Mouse (Mus musculus): ENCODE data around the gene Stim2. TPM values are rescaled to one million over a fixed set of nuclear protein-coding genes. Genes with fewer than 3 reads are reported as not detected.

Gene Stim2
- polyA plus RNA-seq (2015; fragmentation: Nextera tagmentation; extraction: Ambion mirVana), result 16.0 and 22.6 TPM in 2 replicates

DNA sequence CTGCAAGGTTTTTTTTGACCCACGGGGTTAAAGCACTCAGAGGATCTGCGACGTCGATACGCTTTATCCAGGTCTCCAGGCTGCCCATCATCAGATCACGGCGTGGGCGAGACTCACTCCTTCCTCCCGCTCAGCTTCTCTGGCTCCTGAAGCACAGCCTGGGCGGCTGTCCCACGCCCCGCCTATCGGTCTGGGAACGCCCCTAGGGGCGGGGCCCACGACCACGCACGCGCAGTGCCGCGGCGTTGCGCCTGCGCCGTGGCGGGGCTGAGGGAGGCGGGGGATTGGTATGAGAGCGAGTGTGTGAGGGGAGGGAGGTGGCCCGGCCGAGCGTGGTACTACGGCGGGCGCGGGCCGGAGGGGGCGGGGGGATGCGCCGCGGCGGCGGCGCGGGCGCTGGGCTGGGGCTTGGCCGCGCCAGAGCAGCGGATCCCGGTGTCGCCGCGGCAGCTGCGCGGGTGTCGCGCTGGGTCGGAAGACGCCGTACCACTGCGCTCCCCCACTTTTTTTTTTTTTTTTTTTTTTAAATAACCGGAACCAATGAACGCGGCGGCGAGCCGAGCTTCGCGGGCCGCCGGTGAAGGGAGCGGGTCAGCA lies at the start of gene Stim2:
TSS of gene Stim2 (plus strand) at position 354 of the 597 bp plus-strand sequence.
- Histone ChIP-seq H3K9ac (peak within 1 kb of the TSS; percentile 91), H3K4me1 (peaks cover 29% of the 10 kb centered on the region), H3K4me2 (peak within 1 kb of the TSS; percentile 78), H3K36me3 (no peaks in the 10 kb centered on the region), H3K27ac (peak within 1 kb of the TSS; percentile 92), H3K4me3 (peak within 1 kb of the TSS; percentile 97), H3K27me3 (no peaks in the 10 kb centered on the region), H3K9me3 (no peaks in the 10 kb centered on the region)
- WGBS, result under 1% methylated on average over 68 of the region's 71 CpGs
- ATAC-seq (ENCODE audit: insufficient number of reproducible peaks, low FRiP score, low TSS enrichment, low read depth), result peak; percentile 96

DNA sequence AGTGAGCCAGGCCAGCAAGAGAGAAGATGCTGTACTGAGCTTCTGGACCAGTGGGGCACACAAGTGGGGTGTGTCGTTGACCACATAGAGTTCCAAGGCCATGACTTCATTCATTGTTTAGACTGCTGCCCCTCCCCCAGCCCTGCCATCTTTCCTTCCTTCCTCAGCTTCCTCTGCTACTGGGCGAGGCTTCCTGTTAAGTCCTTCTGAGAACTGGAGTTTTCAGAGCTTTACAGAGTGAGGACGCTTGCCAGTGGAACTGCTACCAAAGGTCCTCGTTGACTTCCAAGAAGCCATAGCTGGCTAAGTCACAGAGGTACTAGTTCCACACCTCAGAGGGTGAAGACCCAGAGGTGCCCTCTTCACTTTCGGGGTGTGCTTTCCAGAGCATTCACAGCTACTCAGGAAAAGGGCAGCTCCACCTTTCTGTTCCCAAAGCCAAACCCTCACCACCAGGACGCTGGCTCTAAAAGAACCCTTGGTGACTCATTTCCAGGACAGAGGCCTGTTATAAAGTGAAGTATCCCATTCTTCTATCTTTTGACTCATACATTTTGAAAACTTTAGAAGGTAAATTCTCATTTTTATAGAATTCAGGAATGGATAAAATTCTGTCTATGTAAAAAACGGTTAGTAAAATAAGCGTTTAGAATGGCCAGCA lies 49.6 kb upstream of the Stim2 start:
- Histone ChIP-seq H3K9me3 (no peaks in the 10 kb centered on the region), H3K36me3 (no peaks in the 10 kb centered on the region), H3K4me3 (no peak overlapping the region), H3K4me1 (peaks cover 23% of the 10 kb centered on the region; the same call in 1 of the 2 replicates), H3K4me2 (no peak overlapping the region), H3K9ac (no peak overlapping the region), H3K27me3 (no peaks in the 10 kb centered on the region), H3K27ac (0 out of 2 replicates have a peak overlapping the region, but pooled peaks have one; percentile 38)
- WGBS, result 79% methylated on average over 8 of the region's 8 CpGs
- no peak for ATAC-seq (ENCODE audit: insufficient number of reproducible peaks, low FRiP score, low TSS enrichment, low read depth)

DNA sequence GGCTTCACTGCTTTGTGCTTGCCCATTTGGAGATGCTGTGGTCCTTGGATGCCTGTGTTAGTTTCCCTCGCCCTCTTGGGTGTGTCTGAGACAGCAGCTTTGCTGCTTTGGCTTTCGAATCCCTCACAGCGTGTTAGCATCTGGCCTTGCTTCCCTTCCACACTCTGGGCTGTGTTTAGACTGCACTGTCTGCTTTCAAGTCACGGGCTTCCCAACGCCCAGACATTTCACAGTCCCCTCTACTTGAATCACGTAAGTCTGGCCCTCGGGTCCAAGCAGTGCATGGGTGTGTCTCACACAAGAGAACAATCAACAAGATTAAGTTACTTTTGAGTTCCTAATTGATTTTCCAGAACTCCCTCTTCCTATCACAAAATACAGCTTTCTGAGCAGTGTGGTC lies 48.1 kb upstream of the Stim2 start:
- Histone ChIP-seq H3K4me3 (no peak overlapping the region), H3K4me2 (no peak overlapping the region), H3K27ac (no peak overlapping the region), H3K27me3 (no peaks in the 10 kb centered on the region), H3K9me3 (no peaks in the 10 kb centered on the region), H3K9ac (no peak overlapping the region), H3K4me1 (peaks cover 23% of the 10 kb centered on the region; the same call in 1 of the 2 replicates), H3K36me3 (no peaks in the 10 kb centered on the region)
- no peak for ATAC-seq (ENCODE audit: insufficient number of reproducible peaks, low FRiP score, low TSS enrichment, low read depth)
- WGBS, result 41% methylated on average over 7 of the region's 7 CpGs

DNA sequence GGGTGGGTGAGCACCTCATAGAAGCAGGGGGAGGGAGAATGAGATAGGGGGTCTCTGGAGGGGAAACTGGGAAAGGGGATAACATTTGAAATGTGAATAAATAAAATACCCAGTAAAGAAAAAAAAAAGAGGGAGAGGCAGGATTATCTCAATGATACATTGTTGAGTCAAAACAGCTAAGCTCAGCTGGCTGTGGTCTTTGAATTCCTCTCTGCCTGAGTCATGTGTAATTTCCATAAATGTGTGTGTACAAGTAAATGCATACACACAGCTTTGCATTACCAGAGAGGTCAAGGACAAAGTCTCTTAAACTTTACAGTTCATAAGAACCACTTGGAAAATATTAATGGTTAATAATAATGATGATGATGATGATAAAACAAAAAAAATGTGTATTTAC lies 45.1 kb upstream of the Stim2 start:
- no peaks in the 10 kb centered on the region for H3K36me3 ChIP-seq
- H3K27ac ChIP-seq, result no peak overlapping the region
- H3K9ac ChIP-seq, result no peak overlapping the region
- H3K9me3 ChIP-seq, result no peaks in the 10 kb centered on the region
- H3K4me3 ChIP-seq, result no peak overlapping the region
- H3K4me2 ChIP-seq, result no peak overlapping the region
- H3K27me3 ChIP-seq, result no peaks in the 10 kb centered on the region
- ATAC-seq (ENCODE audit: insufficient number of reproducible peaks, low FRiP score, low TSS enrichment, low read depth), result no peak
- H3K4me1 ChIP-seq, result peaks cover 26% of the 10 kb centered on the region

DNA sequence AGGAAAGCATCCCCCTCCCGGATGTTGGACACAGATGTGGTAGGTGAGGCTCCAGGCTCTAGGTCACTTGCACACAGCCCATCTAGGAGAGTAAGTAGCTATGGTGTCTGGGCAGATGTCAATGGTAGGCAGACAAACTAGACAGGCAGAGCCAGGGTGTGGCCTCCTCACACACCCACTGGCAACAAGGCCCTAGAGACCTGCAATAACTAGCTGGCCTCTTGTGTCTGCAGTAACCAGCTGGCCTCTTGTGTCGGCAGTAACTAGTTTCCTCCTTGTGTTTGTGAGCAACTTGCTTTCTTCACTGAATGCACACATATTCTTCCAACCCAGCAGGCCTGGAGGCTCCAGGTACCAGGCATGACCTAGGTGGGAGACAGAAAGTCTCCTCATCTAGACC lies 44.5 kb upstream of the Stim2 start:
- Histone ChIP-seq H3K4me3 (no peak overlapping the region), H3K4me2 (no peak overlapping the region), H3K27ac (no peak overlapping the region), H3K36me3 (no peaks in the 10 kb centered on the region), H3K4me1 (peaks cover 22% of the 10 kb centered on the region), H3K9me3 (no peaks in the 10 kb centered on the region), H3K27me3 (no peaks in the 10 kb centered on the region), H3K9ac (no peak overlapping the region)
- WGBS, result 76% methylated on average over 2 of the region's 2 CpGs
- no peak for ATAC-seq (ENCODE audit: insufficient number of reproducible peaks, low FRiP score, low TSS enrichment, low read depth)

DNA sequence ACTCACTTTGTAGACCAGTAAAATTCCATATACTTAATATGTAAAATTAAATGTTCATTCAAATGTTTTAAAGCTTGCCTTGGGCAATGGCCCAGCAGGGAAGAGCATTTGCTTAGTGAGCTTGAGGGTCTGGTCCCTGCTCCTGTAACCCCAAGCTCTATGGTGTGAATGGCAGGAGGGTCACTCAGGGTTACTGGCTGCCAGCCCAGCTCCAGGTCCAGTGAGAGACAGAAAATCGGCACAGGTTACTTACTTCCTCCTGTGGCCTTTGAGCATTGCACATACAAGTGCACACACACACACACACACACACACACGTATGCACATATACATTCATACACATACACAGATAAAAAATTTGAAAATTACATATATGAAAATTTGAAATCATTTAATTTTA lies 42.3 kb upstream of the Stim2 start:
- H3K27ac ChIP-seq, result no peak overlapping the region
- H3K4me1 ChIP-seq, result peaks cover 12% of the 10 kb centered on the region
- H3K27me3 ChIP-seq, result no peaks in the 10 kb centered on the region
- H3K4me3 ChIP-seq, result no peak overlapping the region
- no peak for ATAC-seq (ENCODE audit: insufficient number of reproducible peaks, low FRiP score, low TSS enrichment, low read depth)
- H3K4me2 ChIP-seq, result no peak overlapping the region
- no peaks in the 10 kb centered on the region for H3K9me3 ChIP-seq
- H3K36me3 ChIP-seq, result no peaks in the 10 kb centered on the region
- H3K9ac ChIP-seq, result no peak overlapping the region
- 69% methylated on average over 2 of the region's 2 CpGs for WGBS

DNA sequence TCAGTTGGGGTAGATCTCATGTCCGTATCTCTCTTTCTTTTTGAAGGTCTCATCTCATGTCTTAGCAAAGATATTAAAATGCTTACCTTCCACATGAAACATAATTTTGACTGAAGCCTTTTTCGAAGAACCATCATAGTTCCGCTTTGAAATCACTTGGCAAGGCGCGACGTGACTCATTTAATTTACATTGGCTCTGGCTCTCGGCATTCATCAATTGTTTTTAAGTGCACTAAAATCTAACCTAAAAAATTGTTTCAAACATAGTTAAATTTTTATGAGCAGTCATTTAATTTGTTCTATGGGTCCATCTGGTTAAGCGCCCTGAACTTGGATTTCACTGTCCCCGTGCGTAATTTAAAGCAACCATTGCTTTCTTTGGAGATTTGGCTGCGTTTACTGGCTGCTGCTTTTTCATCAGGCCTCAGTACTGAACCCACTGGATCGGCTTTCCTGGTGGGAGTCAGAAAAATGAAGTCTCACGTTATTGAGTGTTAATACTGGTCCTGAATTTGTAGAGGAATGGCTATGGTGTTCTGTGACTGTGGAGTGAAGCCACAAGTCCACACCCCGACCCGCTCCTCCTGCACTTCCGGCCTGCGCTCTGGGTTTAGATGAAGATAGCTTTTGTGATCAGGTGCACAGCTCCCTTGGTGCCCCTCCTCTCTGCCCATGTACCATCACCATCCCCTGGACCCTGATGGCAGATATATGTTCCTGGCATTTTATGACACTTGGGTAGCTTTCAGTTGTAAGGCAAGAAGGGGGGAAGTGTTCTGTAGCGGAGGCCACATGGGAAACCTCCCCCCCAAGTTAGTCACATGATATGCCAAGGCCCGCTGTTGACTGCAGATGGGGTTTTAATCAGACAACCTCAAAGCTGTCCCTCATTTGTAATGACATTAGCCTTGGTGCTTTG lies 41.6 kb upstream of the Stim2 start:
- H3K4me2 ChIP-seq, result no peak overlapping the region
- H3K4me3 ChIP-seq, result no peak overlapping the region
- no peaks in the 10 kb centered on the region for H3K36me3 ChIP-seq
- ATAC-seq (ENCODE audit: insufficient number of reproducible peaks, low FRiP score, low TSS enrichment, low read depth), result no peak
- WGBS, result 46% methylated on average over 19 of the region's 19 CpGs
- H3K9me3 ChIP-seq, result no peaks in the 10 kb centered on the region
- no peak overlapping the region for H3K27ac ChIP-seq
- no peak overlapping the region for H3K9ac ChIP-seq
- peaks cover 15% of the 10 kb centered on the region for H3K4me1 ChIP-seq
- no peaks in the 10 kb centered on the region for H3K27me3 ChIP-seq

DNA sequence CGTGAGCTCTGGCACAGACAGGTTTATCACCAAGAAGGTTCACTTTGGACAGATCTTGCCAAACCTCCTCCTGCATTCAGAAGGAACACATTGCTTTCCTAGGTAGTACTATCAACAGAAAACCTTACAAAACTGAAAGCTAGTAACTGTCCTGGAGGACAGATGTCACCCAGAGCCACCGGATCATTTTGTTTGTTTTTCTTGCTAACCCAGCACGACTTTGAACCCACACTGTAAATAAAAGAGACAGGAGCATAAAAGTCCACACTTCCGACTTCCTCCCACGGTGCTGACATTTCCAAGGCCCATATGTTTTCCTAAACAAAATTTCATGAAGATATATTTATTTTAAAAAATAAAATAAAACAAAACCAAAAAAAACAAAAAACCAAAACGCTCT lies 41.0 kb upstream of the Stim2 start:
- no peaks in the 10 kb centered on the region for H3K27me3 ChIP-seq
- 48% methylated on average over 6 of the region's 6 CpGs for WGBS

DNA sequence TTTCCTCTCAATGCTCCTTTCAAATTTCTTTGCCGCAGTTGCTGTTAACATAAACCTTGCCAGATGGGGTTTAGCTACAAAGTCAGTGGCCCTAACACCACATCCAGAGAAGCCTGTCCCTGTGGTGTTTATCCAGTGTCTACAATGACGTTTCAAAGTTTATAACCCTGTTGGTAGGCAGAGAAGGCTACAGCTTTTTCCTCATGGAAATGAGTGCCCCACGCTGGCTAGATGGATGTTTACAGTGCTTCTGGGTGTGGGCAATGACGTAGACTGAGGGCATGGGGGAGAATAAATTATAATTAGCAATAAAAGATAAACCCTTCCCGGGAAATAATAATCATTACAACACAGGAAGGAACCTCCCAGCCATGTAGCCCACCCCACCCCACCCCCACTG lies 37.1 kb upstream of the Stim2 start:
- H3K4me2 ChIP-seq, result no peak overlapping the region
- H3K4me1 ChIP-seq, result peaks cover 12% of the 10 kb centered on the region
- H3K4me3 ChIP-seq, result no peak overlapping the region
- no peaks in the 10 kb centered on the region for H3K27me3 ChIP-seq
- no peak overlapping the region for H3K9ac ChIP-seq
- H3K36me3 ChIP-seq, result no peaks in the 10 kb centered on the region
- no peaks in the 10 kb centered on the region for H3K9me3 ChIP-seq
- no peak overlapping the region for H3K27ac ChIP-seq
- ATAC-seq (ENCODE audit: insufficient number of reproducible peaks, low FRiP score, low TSS enrichment, low read depth), result no peak
- WGBS, result 36% methylated on average over 5 of the region's 5 CpGs

More for the DNA sequence above, 41.0 kb upstream of the Stim2 start:
- Histone ChIP-seq H3K36me3 (no peaks in the 10 kb centered on the region), H3K4me3 (no peak overlapping the region), H3K4me1 (peaks cover 15% of the 10 kb centered on the region), H3K27ac (no peak overlapping the region), H3K9me3 (no peaks in the 10 kb centered on the region), H3K9ac (no peak overlapping the region), H3K4me2 (no peak overlapping the region)
- ATAC-seq (ENCODE audit: insufficient number of reproducible peaks, low FRiP score, low TSS enrichment, low read depth), result no peak

DNA sequence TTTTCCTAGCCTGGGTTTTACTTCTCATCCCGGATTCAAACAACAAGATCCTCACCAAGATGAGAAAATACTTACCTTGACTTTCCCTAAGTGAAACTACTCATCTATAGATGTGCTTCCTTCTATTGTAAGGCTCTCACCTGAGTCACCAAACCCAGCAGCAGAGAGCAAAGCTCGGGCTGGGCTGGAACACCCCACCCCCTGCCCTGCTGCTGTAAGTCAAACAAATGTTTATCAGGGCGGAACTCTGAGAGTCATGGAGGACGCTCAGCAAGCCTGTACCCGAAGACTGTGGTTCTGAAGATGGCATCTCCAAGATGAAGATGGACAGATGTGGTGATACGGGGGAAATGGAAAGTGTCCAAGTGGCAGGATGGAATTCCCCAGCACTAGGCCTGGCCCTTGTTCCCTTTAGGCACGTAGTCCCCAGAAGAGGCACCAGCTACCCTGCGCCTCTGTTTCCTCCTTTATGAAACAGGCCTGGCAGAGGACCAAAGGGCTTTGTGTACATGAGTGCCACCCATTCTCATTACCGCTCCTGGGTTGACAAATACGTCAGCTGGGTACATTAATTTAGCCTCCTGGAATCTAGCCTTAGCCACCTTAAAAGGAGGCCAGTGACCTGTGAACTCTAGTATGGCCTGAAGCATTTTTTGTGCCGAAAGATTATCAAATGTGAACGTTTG lies 36.3 kb upstream of the Stim2 start:
- 76% methylated on average over 12 of the region's 12 CpGs for WGBS
- Histone ChIP-seq H3K9ac (no peak overlapping the region), H3K4me2 (no peak overlapping the region), H3K4me1 (peaks cover 8% of the 10 kb centered on the region), H3K27ac (no peak overlapping the region), H3K9me3 (no peaks in the 10 kb centered on the region), H3K27me3 (no peaks in the 10 kb centered on the region), H3K4me3 (no peak overlapping the region), H3K36me3 (no peaks in the 10 kb centered on the region)
- ATAC-seq (ENCODE audit: insufficient number of reproducible peaks, low FRiP score, low TSS enrichment, low read depth), result no peak

DNA sequence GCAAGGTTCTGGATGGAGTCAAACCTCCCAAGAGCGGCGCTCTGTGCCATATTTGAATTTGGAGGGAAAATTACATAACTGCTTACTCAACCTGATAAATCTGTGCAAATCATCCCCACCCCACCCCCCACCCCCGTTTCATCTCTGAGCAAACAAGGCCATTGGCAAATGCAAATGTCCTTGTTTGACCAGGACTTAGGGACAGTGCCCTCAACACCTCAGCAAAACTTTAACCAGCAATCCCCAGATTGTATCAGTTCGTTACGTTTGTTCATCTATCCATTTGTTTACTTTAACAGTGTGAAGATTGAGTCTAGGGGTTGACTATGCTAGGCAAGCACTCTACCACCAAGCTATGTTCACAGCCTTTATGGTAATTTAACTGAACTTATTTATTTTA lies 32.6 kb upstream of the Stim2 start:
- Histone ChIP-seq H3K36me3 (no peaks in the 10 kb centered on the region), H3K4me2 (no peak overlapping the region), H3K27ac (no peak overlapping the region), H3K4me3 (no peak overlapping the region), H3K27me3 (no peaks in the 10 kb centered on the region), H3K4me1 (0 out of 2 replicates have a peak, but pooled peaks cover 3% of the 10 kb centered on the region), H3K9ac (no peak overlapping the region), H3K9me3 (no peaks in the 10 kb centered on the region)
- 90% methylated on average over 5 of the region's 5 CpGs for WGBS
- no peak for ATAC-seq (ENCODE audit: insufficient number of reproducible peaks, low FRiP score, low TSS enrichment, low read depth)
